Mouse (Mus musculus) small intestine, adult 2 months (tissue): ENCODE data around the gene Nhlh1.

Experiments used
- CTCF ChIP-seq: fragments of 200-500 bp; IDR thresholded peaks from 2 replicates; pipeline ENCODE4 v1.5.1; 2012; ENCODE audit warnings: low read depth, mild to moderate bottlenecking, control low read depth, inconsistent platforms, low read length, moderate library complexity, mixed read lengths; ENCODE audit not compliant: insufficient replicate concordance, insufficient read length; ENCODE audit errors: extremely low read depth
- POLR2A ChIP-seq: fragments of 200-500 bp; IDR thresholded peaks from 2 replicates; pipeline ENCODE4 v1.6.1; 2012; ENCODE audit warnings: low read depth, mild to moderate bottlenecking, control low read depth, inconsistent platforms, low read length, moderate library complexity

DNA sequence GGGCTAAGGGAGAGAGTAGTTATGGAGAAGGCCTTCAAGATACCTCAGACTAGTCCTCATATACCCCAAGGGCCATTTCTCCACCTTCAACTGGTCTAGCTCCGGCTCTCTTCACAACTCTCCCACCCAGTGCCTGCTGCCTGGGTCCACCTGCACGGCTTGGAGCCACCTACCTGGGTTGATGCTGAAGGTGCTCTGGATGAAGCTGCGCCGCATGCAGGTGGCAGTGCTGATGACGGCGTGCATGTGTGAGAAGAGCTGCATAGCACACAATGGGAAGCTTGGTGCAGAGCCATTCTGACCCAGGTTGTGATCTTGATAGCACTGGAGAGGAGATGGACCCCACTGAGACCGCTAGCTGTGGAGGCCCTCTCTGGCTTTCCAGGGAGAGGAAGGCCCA is 15.2 kb upstream of the Nhlh1 start:
- no peak for TF ChIP-seq CTCF
- TF ChIP-seq POLR2A: no peak
